Mouse (Mus musculus): ENCODE measurements around the gene Dcp1b. TPM values are rescaled to one million over a fixed set of nuclear protein-coding genes. Genes with fewer than 3 reads are reported as not detected.

The Dcp1b gene
- polyA plus RNA-seq, 1 experiment from 2014 or later, result 6.6 TPM

GRCm38 (mm10) chr6:119132863-119133262 lies 42.2 kb upstream of the Dcp1b start:
- Histone ChIP-seq H3K4me1 (ENCODE audit: insufficient read depth, low read depth, low read length) (no peaks in the 10 kb centered on the region), H3K9ac (replicated peaks; ENCODE audit: low read depth) (no peak overlapping the region), H3K9me3 (ENCODE audit: low read length) (no peaks in the 10 kb centered on the region), H3K36me3 (ENCODE audit: insufficient read depth, low read length) (no peaks in the 10 kb centered on the region), H3K4me3 (ENCODE audit: low read depth, low read length) (no peak overlapping the region), H3K4me2 (replicated peaks; ENCODE audit: low read depth, low read length) (no peak overlapping the region), H3K27ac (ENCODE audit: low read length) (no peak overlapping the region), H3K27me3 (replicated peaks; ENCODE audit: insufficient read depth, low read length) (no peaks in the 10 kb centered on the region)
- ATAC-seq (no peak), DNase-seq (ENCODE audit: low spot score) (no peak)
- WGBS, result 84% methylated on average over 4 of the region's 4 CpGs
- TF ChIP-seq CTCF (IDR thresholded peaks at IDR 0.05), result no peak

DNA sequence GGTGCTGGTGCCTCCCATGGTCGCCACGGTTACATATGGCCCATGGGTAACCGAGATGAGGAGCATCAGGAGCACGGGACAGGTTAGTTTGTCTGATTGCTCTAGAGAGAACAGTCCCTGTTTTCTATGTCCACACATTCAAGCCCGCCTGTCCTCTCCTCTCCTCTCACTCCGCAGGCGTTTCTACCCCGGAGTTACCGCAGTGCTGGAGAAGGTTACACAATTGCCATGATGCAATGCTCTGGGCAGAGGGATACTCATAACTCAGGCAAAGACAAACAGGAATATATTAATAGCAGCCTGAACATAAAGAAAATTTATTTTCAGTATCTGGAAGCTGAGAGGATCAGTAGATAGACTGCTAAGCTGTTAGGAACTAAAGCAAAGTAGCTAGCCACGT lies 37.3 kb upstream of the Dcp1b start:
- no peaks in the 10 kb centered on the region for H3K9me3 ChIP-seq (ENCODE audit: low read length)
- TF ChIP-seq EP300 (IDR thresholded peaks at IDR 0.05) (no peak), CTCF (IDR thresholded peaks at IDR 0.05) (no peak)
- no peak overlapping the region for H3K27ac ChIP-seq (ENCODE audit: low read length)
- no peak overlapping the region for H3K4me2 ChIP-seq (replicated peaks; ENCODE audit: low read depth, low read length)
- ATAC-seq (peak; percentile 78), DNase-seq (ENCODE audit: low spot score) (peak; percentile 83)
- no peaks in the 10 kb centered on the region for H3K4me1 ChIP-seq (ENCODE audit: insufficient read depth, low read depth, low read length)
- H3K27me3 ChIP-seq (replicated peaks; ENCODE audit: insufficient read depth, low read length), result no peaks in the 10 kb centered on the region
- H3K4me3 ChIP-seq (ENCODE audit: low read depth, low read length), result no peak overlapping the region
- H3K36me3 ChIP-seq (ENCODE audit: insufficient read depth, low read length), result no peaks in the 10 kb centered on the region
- no peak overlapping the region for H3K9ac ChIP-seq (replicated peaks; ENCODE audit: low read depth)
- WGBS, result 70% methylated on average over 10 of the region's 10 CpGs

GRCm38 (mm10) chr6:119139561-119139960 lies 35.5 kb upstream of the Dcp1b start:
- Histone ChIP-seq H3K4me1 (ENCODE audit: insufficient read depth, low read depth, low read length) (no peaks in the 10 kb centered on the region), H3K9ac (replicated peaks; ENCODE audit: low read depth) (no peak overlapping the region), H3K36me3 (ENCODE audit: insufficient read depth, low read length) (no peaks in the 10 kb centered on the region), H3K9me3 (ENCODE audit: low read length) (no peaks in the 10 kb centered on the region), H3K27ac (ENCODE audit: low read length) (no peak overlapping the region), H3K4me2 (replicated peaks; ENCODE audit: low read depth, low read length) (no peak overlapping the region), H3K27me3 (replicated peaks; ENCODE audit: insufficient read depth, low read length) (no peaks in the 10 kb centered on the region), H3K4me3 (ENCODE audit: low read depth, low read length) (no peak overlapping the region)
- peak; percentile 8 for DNase-seq (ENCODE audit: low spot score)
- ATAC-seq, result peak; percentile 25; the same call in 1 of the 2 replicates
- 10% methylated on average over 7 of the region's 7 CpGs for WGBS
- no peak for TF ChIP-seq EP300 (IDR thresholded peaks at IDR 0.05)
- TF ChIP-seq CTCF (IDR thresholded peaks at IDR 0.05), result no peak

- Histone ChIP-seq H3K27me3 (replicated peaks; ENCODE audit: insufficient read depth, low read length) (no peaks in the 10 kb centered on the region), H3K27ac (ENCODE audit: low read length) (no peak overlapping the region), H3K4me1 (ENCODE audit: insufficient read depth, low read depth, low read length) (no peaks in the 10 kb centered on the region), H3K9me3 (ENCODE audit: low read length) (no peaks in the 10 kb centered on the region), H3K4me2 (replicated peaks; ENCODE audit: low read depth, low read length) (no peak overlapping the region), H3K36me3 (ENCODE audit: insufficient read depth, low read length) (no peaks in the 10 kb centered on the region), H3K9ac (replicated peaks; ENCODE audit: low read depth) (no peak overlapping the region), H3K4me3 (ENCODE audit: low read depth, low read length) (no peak overlapping the region)
- ATAC-seq (no peak), DNase-seq (ENCODE audit: low spot score) (no peak)
- WGBS, result 37% methylated on average over 4 of the region's 4 CpGs
- TF ChIP-seq CTCF (IDR thresholded peaks at IDR 0.05) (no peak), EP300 (IDR thresholded peaks at IDR 0.05) (no peak)
Measured at GRCm38 (mm10) chr6:119145109-119145508, 29.9 kb upstream of the Dcp1b start.

DNA sequence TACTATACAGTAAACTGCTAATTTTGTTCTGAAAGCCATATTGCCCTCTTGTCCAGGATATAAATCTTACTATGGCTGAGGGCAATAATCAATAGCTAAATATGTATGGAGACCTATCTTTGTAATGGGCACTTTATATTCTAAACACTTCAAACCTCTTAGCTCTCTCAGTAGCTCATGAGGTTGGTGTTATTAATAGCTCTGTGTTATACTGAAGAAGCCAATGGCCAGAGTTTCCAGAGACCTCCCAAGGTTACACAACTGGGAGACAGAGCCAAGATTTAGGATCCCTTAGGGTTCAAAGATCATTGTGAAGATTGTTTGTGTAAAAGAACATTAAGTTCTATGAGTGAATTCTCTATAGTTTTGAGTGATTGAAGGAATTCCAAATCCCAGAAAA lies 9.4 kb upstream of the Dcp1b start:
- Histone ChIP-seq H3K4me3 (ENCODE audit: low read depth, low read length) (no peak overlapping the region), H3K27ac (ENCODE audit: low read length) (no peak overlapping the region), H3K4me2 (replicated peaks; ENCODE audit: low read depth, low read length) (no peak overlapping the region), H3K4me1 (ENCODE audit: insufficient read depth, low read depth, low read length) (no peaks in the 10 kb centered on the region), H3K9ac (replicated peaks; ENCODE audit: low read depth) (no peak overlapping the region), H3K9me3 (ENCODE audit: low read length) (no peaks in the 10 kb centered on the region), H3K36me3 (ENCODE audit: insufficient read depth, low read length) (no peaks in the 10 kb centered on the region), H3K27me3 (replicated peaks; ENCODE audit: insufficient read depth, low read length) (no peaks in the 10 kb centered on the region)
- ATAC-seq (no peak), DNase-seq (ENCODE audit: low spot score) (no peak)
- TF ChIP-seq EP300 (IDR thresholded peaks at IDR 0.05) (no peak), CTCF (IDR thresholded peaks at IDR 0.05) (no peak)

DNA sequence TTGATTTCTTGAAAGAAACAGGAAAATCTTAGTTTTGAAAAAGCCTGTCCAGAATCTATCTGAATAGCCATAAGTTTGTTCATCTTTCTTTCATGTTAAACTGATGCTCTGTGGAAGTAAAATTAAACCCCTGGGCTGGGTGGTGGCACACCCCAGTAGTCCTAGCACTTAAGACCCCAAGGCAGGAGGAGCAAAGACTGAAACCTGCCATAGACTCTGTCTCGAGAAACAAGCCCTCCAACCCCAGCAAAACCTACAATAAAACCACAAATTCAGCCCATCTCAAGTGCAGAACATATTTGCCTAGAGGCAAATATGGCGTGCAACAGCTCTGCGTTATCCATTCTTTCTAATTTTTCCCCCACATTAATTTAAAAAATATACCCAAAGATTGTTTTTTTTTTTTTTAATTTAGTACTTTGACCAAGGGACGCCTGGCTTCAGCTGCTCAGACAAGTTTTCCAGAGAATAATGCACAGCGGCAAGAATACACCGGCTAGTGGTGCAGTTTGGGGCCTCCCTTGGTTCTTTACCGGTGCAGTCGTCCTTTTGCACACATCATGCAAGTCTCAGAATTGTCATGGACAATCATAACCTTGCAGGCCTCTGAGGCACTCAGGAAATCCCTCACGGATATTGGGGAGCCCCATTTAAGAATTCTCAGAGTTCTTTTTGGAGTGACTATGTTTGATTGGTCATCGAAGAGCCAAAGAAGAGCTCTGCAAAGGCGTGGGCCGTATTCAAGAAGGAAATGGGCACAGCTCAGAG lies 562 bp upstream of the Dcp1b start:
- peak overlapping the region; percentile 65 for H3K4me2 ChIP-seq (replicated peaks; ENCODE audit: low read depth, low read length)
- no peaks in the 10 kb centered on the region for H3K36me3 ChIP-seq (ENCODE audit: insufficient read depth, low read length)
- WGBS, result 49% methylated on average over 12 of the region's 12 CpGs
- no peaks in the 10 kb centered on the region for H3K9me3 ChIP-seq (ENCODE audit: low read length)
- ATAC-seq (0 out of 2 replicates have a peak, but pooled peaks have one; percentile 0), DNase-seq (ENCODE audit: low spot score) (no peak)
- peak overlapping the region; percentile 96 for H3K4me3 ChIP-seq (ENCODE audit: low read depth, low read length)
- H3K4me1 ChIP-seq (ENCODE audit: insufficient read depth, low read depth, low read length), result peaks cover 6% of the 10 kb centered on the region; the same call in 1 of the 2 replicates
- TF ChIP-seq EP300 (IDR thresholded peaks at IDR 0.05) (no peak), CTCF (IDR thresholded peaks at IDR 0.05) (no peak)
- no peaks in the 10 kb centered on the region for H3K27me3 ChIP-seq (replicated peaks; ENCODE audit: insufficient read depth, low read length)
- H3K27ac ChIP-seq (ENCODE audit: low read length), result no peak overlapping the region
- peak overlapping the region; percentile 59; the same call in 1 of the 2 replicates for H3K9ac ChIP-seq (replicated peaks; ENCODE audit: low read depth)
